ENCODE assay signal across 9 mouse cellular contexts in genomic region chr8:124739268-124739667, GRCm38 (mm10). TPM values are rescaled to one million over a fixed set of nuclear protein-coding genes. Genes with fewer than 3 reads are reported as not detected.
DNase-seq lines count a peak whose midpoint lies in the region; ATAC-seq and TF ChIP-seq lines count a peak whose summit lies in the region.
"Had no signal": no experiment of that assay in that cellular context is flagged by ENCODE, and none has a peak within 500 bp of the region (broad histone marks: within the 10 kb centered on the region; RNA-seq: fewer than 3 reads in every experiment).

No protein-coding gene starts in this region.

- no peak overlapping the region for H3K4me2 ChIP-seq in forebrain, postnatal 0 days (ENCODE audit: low read depth)

- no peak for ATAC-seq in forebrain, postnatal 0 days

- WGBS in forebrain, postnatal 0 days = 75% methylated on average over 1 of the region's 1 CpGs
- WGBS in forebrain, embryonic 10.5 days = 78% methylated on average over 1 of the region's 1 CpGs
- 91% methylated on average over 1 of the region's 1 CpGs for WGBS in spleen, adult 2 months

- H3K4me3 ChIP-seq in forebrain, postnatal 0 days (ENCODE audit: low read depth, low read length) = no peak overlapping the region
- H3K4me3 ChIP-seq in forebrain, embryonic 10.5 days = no peak overlapping the region
- no peak overlapping the region for H3K4me3 ChIP-seq in spleen, adult 2 months (ENCODE audit: extremely low read depth, insufficient read depth, insufficient read length)
- H3K4me3 ChIP-seq in embryonic fibroblast, embryonic 13.5 days (ENCODE audit: insufficient read depth, low read length) = no peak overlapping the region

- peak; percentile 69 for TF ChIP-seq CTCF in forebrain, postnatal 0 days (IDR thresholded peaks at IDR 0.05; ENCODE audit: low read depth)
- TF ChIP-seq CTCF in spleen, adult 2 months (IDR thresholded peaks at IDR 0.05; ENCODE audit: extremely low read depth, insufficient read depth, insufficient read length, insufficient replicate concordance) = peak; percentile 51; the same call in 1 of the 2 replicates
- peak; percentile 46; the same call in 1 of the 2 replicates for TF ChIP-seq CTCF in embryonic fibroblast, embryonic 13.5 days (IDR thresholded peaks at IDR 0.05; ENCODE audit: borderline replicate concordance, insufficient read depth, low read length)

- no peaks in the 10 kb centered on the region for H3K4me1 ChIP-seq in forebrain, postnatal 0 days (ENCODE audit: insufficient read depth)
- peaks cover 10% of the 10 kb centered on the region for H3K4me1 ChIP-seq in forebrain, embryonic 10.5 days
- H3K4me1 ChIP-seq in spleen, adult 2 months (ENCODE audit: control insufficient read depth, insufficient read depth, insufficient read length) = no peaks in the 10 kb centered on the region
- no peaks in the 10 kb centered on the region for H3K4me1 ChIP-seq in embryonic fibroblast, embryonic 13.5 days (ENCODE audit: control insufficient read depth, insufficient read depth, low read length)

- H3K9me3 ChIP-seq in forebrain, postnatal 0 days (ENCODE audit: low read length) = no peaks in the 10 kb centered on the region
- H3K9me3 ChIP-seq in forebrain, embryonic 10.5 days = no peaks in the 10 kb centered on the region

- H3K36me3 ChIP-seq in forebrain, postnatal 0 days (ENCODE audit: insufficient read depth) = peaks cover 20% of the 10 kb centered on the region
- peaks cover 64% of the 10 kb centered on the region for H3K36me3 ChIP-seq in forebrain, embryonic 10.5 days (replicated peaks)
- peaks cover 13% of the 10 kb centered on the region for H3K36me3 ChIP-seq in spleen, adult 2 months (ENCODE audit: control insufficient read depth, insufficient read depth, low read length)

- no peaks in the 10 kb centered on the region for H3K27me3 ChIP-seq in forebrain, postnatal 0 days (ENCODE audit: insufficient read depth, low read length)
- no peaks in the 10 kb centered on the region for H3K27me3 ChIP-seq in forebrain, embryonic 10.5 days (ENCODE audit: poor library complexity, severe bottlenecking)
- H3K27me3 ChIP-seq in spleen, adult 2 months (ENCODE audit: control insufficient read depth, insufficient read depth, low read length) = no peaks in the 10 kb centered on the region

- no peak for TF ChIP-seq POLR2A in spleen, adult 2 months (IDR thresholded peaks at IDR 0.05; ENCODE audit: low read depth, low read length)
- TF ChIP-seq POLR2A in embryonic fibroblast, embryonic 13.5 days (IDR thresholded peaks at IDR 0.05; ENCODE audit: low read depth, low read length) = no peak

- no peak overlapping the region for H3K27ac ChIP-seq in forebrain, postnatal 0 days (ENCODE audit: low read depth, low read length)
- H3K27ac ChIP-seq in forebrain, embryonic 10.5 days = no peak overlapping the region
- no peak overlapping the region for H3K27ac ChIP-seq in spleen, adult 2 months (ENCODE audit: insufficient read depth, low read length)
- H3K27ac ChIP-seq in embryonic fibroblast, embryonic 13.5 days (ENCODE audit: insufficient read depth, low read length) = no peak overlapping the region
- H3K27ac ChIP-seq: macrophage had no signal

- H3K9ac ChIP-seq in forebrain, postnatal 0 days = no peak overlapping the region

- peak; percentile 64 for DNase-seq in forebrain, postnatal 0 days
- no peak for DNase-seq in forebrain, embryonic 10.5 days (ENCODE audit: extremely low spot score, low spot score)
- peak in 1 of 2 experiments; percentile 33 for DNase-seq in spleen, adult 2 months (ENCODE audit: low read depth in 1 of 2, low spot score in 2 of 2)
- DNase-seq in spleen, adult 12 weeks (ENCODE audit: low spot score) = no peak
- DNase-seq in thymus, postnatal 14 days = peak; percentile 50
- no peak for DNase-seq in adrenal gland, adult 18-20 months (ENCODE audit: low spot score in 2 of 2)
- no peak for DNase-seq in ovary, adult 18-20 months (ENCODE audit: low spot score)

RNA-seq across cellular contexts. Expression of gene Fam89a, which starts 12.4 kb away (rescaled TPM):
- 0.23 and 0.29 TPM in 2 replicates for total RNA-seq in forebrain, postnatal 0 days (2014; rRNA removed)
- polyA plus RNA-seq in forebrain, postnatal 0 days (2015; fragmentation: Nextera tagmentation; extraction: Ambion mirVana) = 0.15 and 0.28 TPM in 2 replicates
- 1.8 and 2.3 TPM in 2 replicates for polyA plus RNA-seq in forebrain, embryonic 10.5 days (2016; fragmentation: Nextera tagmentation; extraction: Ambion mirVana)
- 1.2 and 1.5 TPM in 2 replicates for polyA plus RNA-seq in spleen, adult 2 months (2012; rRNA removed)
- polyA plus RNA-seq in embryonic fibroblast, embryonic 13.5 days (2011; ENCODE audit: insufficient read length, low read depth, missing spikeins) = not detected in 2 replicates
- under 1 TPM in 1 of 2 experiments, not detected in 1; 0.90 TPM for total RNA-seq in adrenal gland, adult 18-20 months (2021)
- polyA plus RNA-seq: macrophage had no signal

RNA-seq across cellular contexts. Expression of gene Arv1, which starts 17.3 kb away (rescaled TPM):
- 9.5 and 17.6 TPM in 2 replicates for total RNA-seq in forebrain, postnatal 0 days (2014; rRNA removed)
- polyA plus RNA-seq in forebrain, postnatal 0 days (2015; fragmentation: Nextera tagmentation; extraction: Ambion mirVana) = 25.6 and 31.4 TPM in 2 replicates
- polyA plus RNA-seq in forebrain, embryonic 10.5 days (2016; fragmentation: Nextera tagmentation; extraction: Ambion mirVana) = 32.6 and 40.3 TPM in 2 replicates
- polyA plus RNA-seq in spleen, adult 2 months (2012; rRNA removed) = 18.0 and 19.4 TPM in 2 replicates
- 8.2 and 10.4 TPM in 2 replicates for polyA plus RNA-seq in embryonic fibroblast, embryonic 13.5 days (2011; ENCODE audit: insufficient read length, low read depth, missing spikeins)
- total RNA-seq in adrenal gland, adult 18-20 months (2021) = 1 to 10 TPM; 9.2 to 9.4 TPM

RNA-seq across cellular contexts. Expression of gene Ttc13, which starts 17.5 kb away (rescaled TPM):
- 64.2 and 79.2 TPM in 2 replicates for total RNA-seq in forebrain, postnatal 0 days (2014; rRNA removed)
- polyA plus RNA-seq in forebrain, postnatal 0 days (2015; fragmentation: Nextera tagmentation; extraction: Ambion mirVana) = 50.1 and 56.1 TPM in 2 replicates
- 50.1 and 51.8 TPM in 2 replicates for polyA plus RNA-seq in forebrain, embryonic 10.5 days (2016; fragmentation: Nextera tagmentation; extraction: Ambion mirVana)
- polyA plus RNA-seq in spleen, adult 2 months (2012; rRNA removed) = 18.5 and 21.1 TPM in 2 replicates
- polyA plus RNA-seq in embryonic fibroblast, embryonic 13.5 days (2011; ENCODE audit: insufficient read length, low read depth, missing spikeins) = 54.1 and 55.6 TPM in 2 replicates
- 10 to 100 TPM; 33.0 to 44.0 TPM for total RNA-seq in adrenal gland, adult 18-20 months (2021)

RNA-seq across cellular contexts. Expression of gene Trim67, which starts 53.6 kb away (rescaled TPM):
- total RNA-seq in forebrain, postnatal 0 days (2014; rRNA removed) = 64.2 and 68.3 TPM in 2 replicates
- polyA plus RNA-seq in forebrain, postnatal 0 days (2015; fragmentation: Nextera tagmentation; extraction: Ambion mirVana) = 21.9 and 25.7 TPM in 2 replicates
- polyA plus RNA-seq in forebrain, embryonic 10.5 days (2016; fragmentation: Nextera tagmentation; extraction: Ambion mirVana) = 0.18 and 0.35 TPM in 2 replicates
- polyA plus RNA-seq in spleen, adult 2 months (2012; rRNA removed) = 0.02 TPM in 1 of 2 replicates, not detected in the other
- not detected in 2 replicates for polyA plus RNA-seq in embryonic fibroblast, embryonic 13.5 days (2011; ENCODE audit: insufficient read length, low read depth, missing spikeins)
- total RNA-seq in adrenal gland, adult 18-20 months (2021) = 1 to 10 TPM; 1.1 to 2.2 TPM
- polyA plus RNA-seq: macrophage had no signal

Comparison
In these comparisons a context has a peak if more than half of its experiments do, and no peak if none do; other contexts are left out.
1. DNase-seq: peak in forebrain, postnatal 0 days (single experiment) and thymus, postnatal 14 days (single experiment); none in forebrain, embryonic 10.5 days (single experiment), spleen, adult 12 weeks (single experiment), adrenal gland, adult 18-20 months (0 of 2) and ovary, adult 18-20 months (single experiment).
2. Peak in every context shown above with its lines, with median percentiles within 50 percentile points of each other: CTCF ChIP-seq.